Mouse (Mus musculus) ovary, postnatal 36 days (tissue): ENCODE results near the gene Zc3h12d.

Experiments used
- DNase-seq: peaks from one replicate; pipeline ENCODE4 v3.0.0; 2022; ENCODE audit warnings: low spot score, mixed read lengths

Zc3h12d gene

GRCm38 (mm10) chr10:7832171-7832676 is at the start of gene Zc3h12d:
TSS of gene Zc3h12d (plus strand) at chr10:7832470.
- DNase-seq = peak; percentile 34

DNA sequence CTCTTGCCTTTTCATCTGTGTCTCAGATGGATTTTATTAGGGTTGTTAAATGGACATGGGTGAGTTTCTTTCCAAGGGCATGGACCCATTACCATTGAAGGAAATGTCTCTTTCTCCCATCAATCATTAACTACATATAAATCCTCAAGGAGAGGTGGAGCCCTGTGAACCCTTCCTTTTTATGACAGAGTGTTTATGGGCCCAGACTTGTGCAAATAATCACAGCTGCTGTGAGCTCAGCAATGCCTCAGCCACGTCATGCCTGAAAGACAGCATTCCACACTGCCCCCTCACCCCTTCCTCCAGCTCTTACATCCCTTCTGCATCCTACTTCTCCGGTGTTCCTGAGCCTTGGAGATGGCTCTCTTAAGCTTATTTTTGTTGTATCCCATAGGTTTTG is 45.0 kb upstream of the Zc3h12d start:
- no peak for DNase-seq

DNA sequence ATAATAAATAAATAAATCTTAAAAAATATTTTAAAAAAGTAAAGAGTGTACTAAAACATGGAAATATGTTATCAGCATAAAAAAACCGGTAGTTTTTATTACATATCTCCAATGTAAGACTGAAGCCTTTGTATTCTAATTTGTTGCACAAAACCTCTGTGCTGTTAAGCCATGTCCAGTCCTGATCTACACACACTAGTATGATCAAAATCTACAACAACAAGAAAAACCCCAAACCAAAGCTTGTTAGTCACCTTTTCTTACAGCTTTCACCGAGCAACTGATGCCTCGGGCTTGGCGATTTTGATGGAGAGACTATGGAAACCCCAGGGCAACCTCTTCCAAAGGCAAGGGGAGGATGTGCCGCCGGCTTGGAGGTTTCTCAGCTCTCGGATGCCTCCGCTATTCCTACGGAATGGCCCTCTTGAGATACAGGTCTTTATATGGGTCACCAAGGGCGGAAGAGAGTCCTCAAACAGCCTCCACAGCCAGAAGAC is 40.0 kb upstream of the Zc3h12d start:
- DNase-seq = no peak

- DNase-seq = peak; percentile 91
Observed at GRCm38 (mm10) chr10:7792751-7793385, 39.4 kb upstream of the Zc3h12d start, which contains the start of the genes Ginm1 and Ppil4. TSS of gene Ginm1 (minus strand) at chr10:7792824. TSS of gene Ppil4 (plus strand) at chr10:7792891.

DNA sequence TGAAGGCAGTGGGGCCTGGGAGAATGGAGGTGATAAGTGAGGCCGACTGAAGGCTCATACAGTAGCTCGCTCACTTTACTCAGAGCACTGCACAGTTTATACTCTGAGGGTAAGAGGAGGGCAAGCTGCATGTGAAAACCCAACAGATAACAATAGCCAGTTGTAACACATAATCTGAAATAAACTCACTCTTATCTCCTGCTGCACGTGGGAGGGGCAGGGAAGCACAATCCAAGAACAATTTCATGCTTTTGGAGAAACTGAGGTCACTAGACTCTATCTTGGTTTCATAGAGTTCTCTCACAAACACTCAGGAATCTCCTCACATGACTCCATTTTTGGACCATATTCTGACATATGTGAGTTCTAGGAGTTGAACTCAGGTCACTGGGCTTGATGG is 31.0 kb upstream of the Zc3h12d start:
- DNase-seq = no peak

DNA sequence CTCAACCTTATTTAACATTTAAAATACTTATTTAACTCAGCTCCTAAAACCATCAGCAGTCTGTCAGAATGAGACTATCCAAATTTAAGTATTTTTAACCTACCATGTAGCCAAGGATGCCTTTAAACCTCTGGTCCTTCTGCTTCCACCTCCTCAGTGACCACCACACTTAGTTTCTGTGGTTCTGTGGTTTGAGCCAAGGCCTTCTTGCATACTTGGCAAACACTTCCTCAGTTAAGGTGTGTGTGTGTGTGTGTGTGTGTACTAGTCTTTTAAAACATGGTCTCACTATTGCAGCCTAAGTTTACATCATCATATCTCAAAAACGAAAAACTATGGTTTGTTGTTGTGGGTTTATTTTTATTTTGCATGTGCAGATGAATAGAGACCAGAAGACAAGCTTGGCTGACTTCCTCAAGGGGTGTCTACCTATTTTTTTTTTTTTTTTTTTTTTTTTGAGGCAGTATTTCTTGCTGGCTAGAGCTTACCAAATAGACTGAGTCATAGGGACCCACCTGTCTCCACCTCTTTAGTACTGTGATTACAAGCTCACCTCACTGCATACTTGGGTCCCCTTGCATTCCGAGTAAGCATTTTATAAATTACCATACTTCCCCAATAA is 29.6 kb upstream of the Zc3h12d start:
- DNase-seq = no peak

GRCm38 (mm10) chr10:7809937-7810336 is 22.3 kb upstream of the Zc3h12d start:
- no peak for DNase-seq

DNA sequence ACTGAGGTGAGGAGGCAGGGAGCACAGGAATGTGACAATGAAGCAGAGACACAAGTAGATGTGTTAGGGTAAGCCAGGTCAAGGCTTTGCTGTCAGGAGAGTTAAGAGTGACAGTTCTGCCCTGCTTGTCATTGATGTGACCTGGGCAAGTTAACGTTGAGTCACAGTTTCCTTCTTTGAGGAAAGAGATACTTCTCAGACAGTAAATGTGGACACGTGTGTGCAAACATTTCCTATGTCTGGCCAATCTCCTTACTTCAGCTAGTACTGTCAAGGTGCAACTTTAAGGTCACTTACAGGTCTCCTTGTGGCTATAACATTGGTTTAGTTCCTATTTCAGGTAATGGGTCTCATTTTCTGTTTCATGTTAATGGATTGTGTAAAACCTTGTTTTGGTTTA is 15.8 kb upstream of the Zc3h12d start:
- no peak for DNase-seq

- no peak for DNase-seq
Observed at GRCm38 (mm10) chr10:7818676-7819075, 13.6 kb upstream of the Zc3h12d start.

- DNase-seq = no peak
Observed at GRCm38 (mm10) chr10:7819156-7819555, 13.1 kb upstream of the Zc3h12d start.

- DNase-seq = no peak
Observed at GRCm38 (mm10) chr10:7819603-7820002, 12.7 kb upstream of the Zc3h12d start.

DNA sequence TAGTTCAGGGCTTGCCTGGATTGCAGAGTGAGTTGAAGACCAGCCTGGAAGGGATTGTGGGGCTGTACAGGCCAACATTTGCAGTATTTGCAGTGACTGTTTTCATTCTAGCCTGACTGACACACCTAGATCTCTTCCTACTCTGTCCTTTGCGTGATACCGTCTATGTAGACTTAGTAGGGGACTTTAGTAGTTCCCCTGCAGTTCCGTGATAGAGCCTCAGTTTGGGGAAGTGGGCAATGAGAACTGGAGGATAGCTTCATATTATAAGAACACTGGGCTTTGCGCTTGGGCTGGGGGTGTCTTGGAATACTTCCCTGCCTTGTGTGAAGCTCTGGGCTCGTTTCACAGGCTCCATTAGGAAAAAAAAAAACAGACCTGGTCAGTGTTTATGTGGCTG is 12.1 kb upstream of the Zc3h12d start:
- no peak for DNase-seq

DNA sequence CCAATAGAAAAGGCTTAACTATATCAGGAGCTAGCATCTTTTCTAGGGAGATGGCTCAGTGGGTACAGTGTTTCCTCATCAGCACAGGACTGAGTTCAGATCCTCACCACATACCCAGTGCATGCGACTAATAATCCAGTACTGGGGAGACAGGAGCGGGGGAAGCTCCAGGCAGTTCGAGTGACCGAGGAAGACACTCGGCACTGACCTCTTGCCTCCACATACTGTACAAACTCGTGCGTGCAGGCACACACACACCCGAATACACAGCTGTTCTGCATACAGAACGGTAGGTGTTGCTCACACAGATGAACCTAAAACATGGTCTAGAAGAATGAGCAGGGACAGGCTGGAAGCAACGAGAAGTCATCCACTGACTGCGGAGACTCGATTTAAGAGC is 10.3 kb upstream of the Zc3h12d start:
- DNase-seq = no peak

- DNase-seq = no peak
Observed at GRCm38 (mm10) chr10:7824663-7825280, 7.5 kb upstream of the Zc3h12d start.

DNA sequence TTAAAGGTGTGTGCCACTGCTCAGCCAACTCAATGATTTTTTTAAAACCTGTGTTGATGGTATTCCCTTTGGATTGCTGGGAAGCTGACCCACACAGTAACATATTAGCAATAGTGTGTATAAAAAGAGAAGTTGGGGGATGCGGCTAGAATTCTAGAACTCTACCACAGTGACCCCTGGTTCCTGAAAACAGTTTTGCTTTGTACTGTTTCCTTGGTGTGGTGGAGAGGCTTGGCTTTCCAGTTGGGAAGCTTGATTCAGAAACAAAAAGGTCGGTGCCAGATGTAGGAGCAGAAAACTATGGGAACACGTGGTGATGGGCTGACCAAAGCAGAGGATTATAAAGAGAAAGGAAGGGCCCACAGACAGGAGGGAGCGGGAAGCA is 7.0 kb upstream of the Zc3h12d start:
- no peak for DNase-seq

- DNase-seq = no peak
Observed at GRCm38 (mm10) chr10:7826106-7826505, 6.2 kb upstream of the Zc3h12d start.

DNA sequence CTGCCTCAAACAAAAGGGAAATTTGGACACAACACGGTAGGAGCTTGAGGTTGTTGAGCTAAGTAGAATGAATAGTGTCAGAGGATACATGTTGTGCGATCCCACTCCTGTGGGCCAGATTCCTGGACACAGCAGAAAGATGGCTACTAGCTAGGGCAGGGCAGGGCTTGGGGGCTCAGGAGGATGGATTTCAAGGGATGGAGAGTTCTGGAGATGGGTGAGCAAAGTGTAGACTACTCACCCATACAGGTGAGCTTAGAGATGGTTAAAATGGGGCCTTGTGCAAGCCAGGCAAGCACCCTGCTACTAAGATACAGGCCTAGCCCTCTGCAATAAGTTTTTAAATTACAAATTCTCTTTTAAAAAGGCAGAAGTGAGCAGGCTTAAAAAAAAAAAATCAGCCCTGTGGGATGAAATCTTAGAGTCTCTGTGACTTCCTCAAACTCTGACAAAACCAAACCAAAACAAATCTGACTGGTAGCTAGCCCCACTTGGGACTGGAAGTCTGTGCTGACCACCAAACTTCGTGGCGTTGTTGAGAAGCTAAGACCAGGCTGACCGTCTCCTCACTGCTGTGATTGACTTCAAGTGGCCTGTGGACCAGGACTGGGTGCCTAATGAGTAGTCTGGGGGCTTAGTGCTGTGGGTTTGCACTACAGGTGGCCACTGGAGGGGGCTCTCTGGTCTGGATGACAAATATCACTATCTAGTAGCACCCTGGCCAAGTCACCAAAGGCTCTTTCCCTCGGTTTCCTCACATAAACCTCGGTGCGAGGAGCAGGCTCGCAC is 1.3 kb downstream of the Zc3h12d start:
- DNase-seq = no peak

DNA sequence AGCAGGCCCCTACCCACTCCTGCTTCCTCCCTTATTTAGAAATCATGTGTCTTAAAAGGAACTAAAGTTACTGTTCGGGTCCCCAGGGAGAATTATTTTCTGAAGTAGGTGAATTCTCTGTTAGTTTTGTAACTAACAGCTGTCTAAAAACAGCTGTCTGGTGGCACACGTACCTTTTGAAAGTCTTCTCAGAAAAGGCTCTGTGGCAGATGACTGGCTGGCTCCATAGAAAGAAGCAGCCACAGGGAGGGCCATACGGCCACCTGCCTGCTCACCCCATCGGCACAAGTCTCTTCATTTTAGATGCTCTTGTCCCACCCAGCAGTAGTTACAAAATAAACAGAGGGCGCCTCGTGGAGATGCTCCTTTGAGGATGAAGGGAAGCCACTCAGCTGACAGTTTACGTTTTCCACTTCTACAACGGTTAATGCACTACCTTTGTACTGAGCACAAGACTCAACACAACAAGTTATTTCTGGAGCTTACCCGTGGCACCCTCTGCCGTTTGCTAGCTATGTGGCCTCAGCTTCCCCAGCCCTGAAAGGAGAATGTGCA is 2.5 kb downstream of the Zc3h12d start:
- DNase-seq = no peak

DNA sequence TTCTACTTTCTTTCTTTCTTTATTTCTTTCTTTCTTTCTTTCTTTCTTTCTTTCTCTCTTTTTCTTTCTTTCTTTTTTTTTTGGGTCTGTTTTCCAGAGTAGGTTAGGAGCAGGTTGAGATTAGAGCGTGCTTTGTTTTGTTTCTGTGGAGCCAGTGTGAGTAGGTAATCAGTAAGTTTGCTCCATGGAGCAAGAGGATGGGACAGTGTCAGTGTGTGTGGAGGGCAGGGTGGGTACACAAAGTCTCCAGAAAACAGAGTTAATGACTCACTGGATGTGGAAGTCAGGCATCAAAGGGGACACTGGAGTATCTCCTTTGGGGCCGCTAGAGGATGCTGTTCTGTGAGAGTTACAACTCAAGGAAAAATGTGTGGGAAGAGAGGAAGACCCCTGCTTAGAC is 4.6 kb downstream of the Zc3h12d start:
- no peak for DNase-seq

GRCm38 (mm10) chr10:7837446-7837845 is 5.2 kb downstream of the Zc3h12d start:
- no peak for DNase-seq

GRCm38 (mm10) chr10:7838036-7838435 is 5.8 kb downstream of the Zc3h12d start:
- DNase-seq = no peak

GRCm38 (mm10) chr10:7838874-7839421 is 6.7 kb downstream of the Zc3h12d start:
- no peak for DNase-seq
